Mouse (Mus musculus) thymus, postnatal 4 days (tissue): ENCODE results near the gene Scgb1b11.
"Not testable (repeated sequence)": the region's sequence is repeated elsewhere in the genome, so short reads cannot be mapped to it uniquely, and the experiment has no call there.

Experiments
- DNase-seq: peaks from one replicate; pipeline ENCODE4 v3.0.0; 2021

Scgb1b11 gene

GRCm38 (mm10) chr7:32222540-32222939 lies at the start of gene Scgb1b11:
TSS of gene Scgb1b11 (plus strand) at chr7:32222840.
- not testable (repeated sequence) for DNase-seq

GRCm38 (mm10) chr7:32211045-32211444 lies 11.6 kb upstream of the Scgb1b11 start, which contains the start of gene Scgb2b11:
TSS of gene Scgb2b11 (minus strand) at chr7:32211145.
- DNase-seq = not testable (repeated sequence)
